Mouse (Mus musculus) kidney, postnatal 0 days (tissue): ENCODE measurements around the gene Lamb2. TPM values are rescaled to one million over a fixed set of nuclear protein-coding genes. Genes with fewer than 3 reads are reported as not detected.
A peak's percentile ranks its signal among the peaks of the same experiment; 100 is the strongest.

Source experiments
- ATAC-seq: fragments of 200-750 bp; cut with Nextera tagmentation; replicated peaks from 2 replicates; pipeline ENCODE4 v1.8.0; 2017; ENCODE audit warnings: low read depth, moderate number of reproducible peaks, moderate TSS enrichment, moderate library complexity; ENCODE audit not compliant: low FRiP score
- DNase-seq: peaks from one replicate; pipeline ENCODE4 v3.0.0-alpha.2; 2016; ENCODE audit warnings: low spot score
- H3K27ac ChIP-seq: fragments of 300-500 bp; sonication (generic); 2 replicates; pipeline ENCODE4 v1.5.1; 2014; ENCODE audit warnings: mild to moderate bottlenecking
- H3K27me3 ChIP-seq: fragments of 300-500 bp; sonication (generic); 2 replicates; pipeline ENCODE4 v1.6.1; 2014; ENCODE audit warnings: low read length, mixed read lengths; ENCODE audit not compliant: insufficient read depth
- H3K36me3 ChIP-seq: fragments of 300-500 bp; sonication (generic); 2 replicates; pipeline ENCODE4 v1.6.1; 2014; ENCODE audit warnings: low read length, mixed read lengths; ENCODE audit not compliant: insufficient read depth
- H3K4me1 ChIP-seq: fragments of 300-500 bp; sonication (generic); replicated peaks from 2 replicates; pipeline ENCODE4 v1.6.1; 2014; ENCODE audit warnings: antibody characterized with exemption, low read length, mixed read lengths; ENCODE audit not compliant: insufficient read depth
- H3K4me2 ChIP-seq: fragments of 300-500 bp; sonication (generic); 2 replicates; pipeline ENCODE4 v1.6.1; 2014; ENCODE audit warnings: mild to moderate bottlenecking, low read length, moderate library complexity, mixed read lengths
- H3K4me3 ChIP-seq: fragments of 300-500 bp; sonication (generic); replicated peaks from 2 replicates; pipeline ENCODE4 v1.5.1; 2014; ENCODE audit warnings: low read depth, low read length
- H3K9ac ChIP-seq: fragments of 300-500 bp; sonication (generic); 2 replicates; pipeline ENCODE4 v1.6.1; 2014; ENCODE audit warnings: low read depth, low read length
- H3K9me3 ChIP-seq: fragments of 300-500 bp; sonication (generic); replicated peaks from 2 replicates; pipeline ENCODE4 v1.6.1; 2016; ENCODE audit warnings: low read length, inconsistent platforms, mixed read lengths
- CTCF ChIP-seq: IDR thresholded peaks from 2 replicates; pipeline ENCODE4 v1.5.1; 2016; ENCODE audit warnings: antibody characterized with exemption, low read depth, mild to moderate bottlenecking, moderate library complexity
- WGBS: fragments of 180-500 bp; shearing (Covaris S2); extraction: QIAGEN DNeasy Blood & Tissue Kit; methylation state at CpG from one replicate; pipeline ENCODE4 v1.1.7; 2014; 5-methylcytosine and 5-hydroxymethylcytosine counted together
- polyA plus RNA-seq: library from polyadenylated mRNA; unstranded; fragments of >200 nt; fragmentation: Nextera tagmentation; extraction: Ambion mirVana; gene quantifications from 2 replicates; pipeline ENCODE4 v1.2.1, GENCODE M21; 2015

The Lamb2 gene
- polyA plus RNA-seq, 1 experiment from 2014 or later, result 35.6 TPM

DNA sequence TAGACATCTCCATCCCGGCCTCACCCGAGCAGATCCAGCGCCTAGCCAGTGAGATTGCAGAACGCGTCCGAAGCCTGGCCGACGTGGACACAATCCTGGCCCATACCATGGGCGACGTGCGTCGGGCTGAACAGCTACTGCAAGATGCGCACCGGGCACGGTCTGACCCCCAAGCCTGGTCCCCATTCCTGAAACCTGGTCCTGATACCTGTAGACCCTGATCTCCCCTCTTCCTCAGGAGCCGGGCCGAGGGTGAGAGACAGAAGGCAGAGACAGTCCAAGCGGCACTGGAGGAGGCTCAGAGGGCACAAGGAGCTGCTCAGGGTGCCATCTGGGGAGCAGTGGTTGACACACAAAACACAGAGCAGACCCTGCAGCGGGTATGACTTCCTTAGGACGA, 9.7 kb downstream of the Lamb2 start:
- H3K4me3 ChIP-seq, result no peak overlapping the region
- WGBS, result 97% methylated on average over 20 of the region's 20 CpGs
- no peak for TF ChIP-seq CTCF
- H3K36me3 ChIP-seq, result peaks cover 70% of the 10 kb centered on the region
- no peak for DNase-seq
- H3K27me3 ChIP-seq, result no peaks in the 10 kb centered on the region
- H3K9me3 ChIP-seq, result no peaks in the 10 kb centered on the region
- no peak for ATAC-seq
- no peak overlapping the region for H3K4me2 ChIP-seq
- no peak overlapping the region for H3K9ac ChIP-seq
- H3K27ac ChIP-seq, result peak overlapping the region; percentile 98; the same call in 1 of the 2 replicates
- peaks cover 9% of the 10 kb centered on the region; the same call in 1 of the 2 replicates for H3K4me1 ChIP-seq

DNA sequence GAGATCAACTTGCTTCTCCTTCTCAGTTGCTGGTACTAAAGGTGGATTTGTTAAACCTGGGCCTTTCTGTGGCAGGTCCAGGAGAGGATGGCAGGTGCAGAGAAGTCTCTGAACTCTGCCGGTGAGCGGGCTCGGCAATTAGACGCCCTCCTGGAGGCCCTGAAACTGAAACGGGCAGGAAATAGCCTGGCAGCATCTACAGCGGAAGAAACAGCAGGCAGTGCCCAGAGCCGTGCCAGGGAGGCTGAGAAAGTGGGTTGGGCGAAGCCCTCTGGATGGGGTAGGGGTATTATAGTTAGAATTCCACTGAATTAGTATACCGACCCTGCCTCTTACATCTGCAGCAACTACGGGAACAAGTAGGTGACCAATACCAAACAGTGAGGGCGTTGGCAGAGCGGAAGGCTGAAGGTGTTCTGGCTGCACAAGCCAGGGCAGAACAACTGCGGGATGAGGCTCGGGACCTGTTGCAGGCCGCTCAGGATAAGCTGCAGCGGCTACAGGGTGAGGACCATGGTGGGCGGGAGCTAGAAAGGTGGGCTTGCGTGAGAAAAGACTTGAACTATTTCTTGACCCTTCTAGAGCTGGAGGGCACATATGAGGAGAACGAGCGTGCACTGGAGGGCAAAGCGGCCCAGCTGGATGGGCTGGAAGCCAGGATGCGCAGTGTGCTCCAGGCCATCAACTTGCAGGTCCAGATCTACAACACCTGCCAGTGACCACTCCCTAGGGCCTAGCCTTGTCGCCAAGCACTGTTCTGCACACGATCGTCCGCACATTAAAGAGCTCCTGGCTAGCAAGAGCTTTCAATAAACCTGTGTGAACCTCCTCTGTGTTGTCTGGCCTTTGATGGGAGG, 10.4 kb downstream of the Lamb2 start:
- WGBS, result 58% methylated on average over 26 of the region's 26 CpGs
- peak overlapping the region; percentile 55 for H3K4me2 ChIP-seq
- peaks cover 73% of the 10 kb centered on the region for H3K36me3 ChIP-seq
- no peak for TF ChIP-seq CTCF
- H3K4me1 ChIP-seq, result peaks cover 9% of the 10 kb centered on the region; the same call in 1 of the 2 replicates
- peak overlapping the region; percentile 98 for H3K27ac ChIP-seq
- peak overlapping the region; percentile 98 for H3K4me3 ChIP-seq
- peak overlapping the region; percentile 92 for H3K9ac ChIP-seq
- H3K9me3 ChIP-seq, result no peaks in the 10 kb centered on the region
- ATAC-seq (no peak), DNase-seq (no peak)
- no peaks in the 10 kb centered on the region for H3K27me3 ChIP-seq

DNA sequence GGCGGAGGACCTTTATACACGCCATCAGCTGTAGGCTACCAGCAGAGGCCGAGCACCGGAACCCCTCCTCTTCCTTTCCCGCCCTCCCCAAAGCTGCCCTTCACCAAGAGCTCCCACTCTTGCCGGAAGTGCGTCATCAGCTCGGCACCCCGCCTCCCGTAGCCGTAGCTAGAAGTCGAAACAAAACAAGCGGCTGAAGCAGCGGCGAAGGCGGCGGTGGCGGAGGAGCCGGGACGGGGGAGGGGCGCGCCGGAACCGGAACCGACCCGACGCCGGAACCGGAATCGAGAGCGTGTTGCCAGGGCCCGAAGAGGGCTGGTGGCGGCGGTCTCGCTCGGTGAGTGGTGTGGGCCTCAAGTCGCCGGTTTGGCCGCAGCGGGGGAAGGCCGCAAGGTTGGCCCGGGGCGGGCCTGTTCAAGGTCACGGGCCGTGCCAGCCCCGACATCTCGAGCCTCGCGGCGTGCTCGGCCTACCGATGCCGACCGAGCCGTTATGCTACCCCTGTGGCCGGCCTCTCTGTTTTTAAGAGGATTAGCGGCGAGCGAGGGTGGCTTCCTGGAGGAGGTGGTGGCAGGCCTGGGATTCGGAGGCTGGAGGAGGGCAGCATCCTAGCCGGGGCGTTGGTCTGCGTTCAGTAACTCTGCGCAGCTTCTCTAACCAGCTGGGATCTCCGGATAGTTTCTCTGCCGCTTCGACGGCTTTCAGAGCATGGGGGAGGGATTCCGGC, 11.2 kb downstream of the Lamb2 start, which contains the start of gene Usp19:
Gene Usp19 (plus strand): TSS at position 44 of the 727 bp plus-strand sequence.
- 0 out of 2 replicates have a peak, but pooled peaks have one; percentile 2 for TF ChIP-seq CTCF
- peak; percentile 99 for DNase-seq
- WGBS, result under 1% methylated on average over 69 of the region's 69 CpGs

DNA sequence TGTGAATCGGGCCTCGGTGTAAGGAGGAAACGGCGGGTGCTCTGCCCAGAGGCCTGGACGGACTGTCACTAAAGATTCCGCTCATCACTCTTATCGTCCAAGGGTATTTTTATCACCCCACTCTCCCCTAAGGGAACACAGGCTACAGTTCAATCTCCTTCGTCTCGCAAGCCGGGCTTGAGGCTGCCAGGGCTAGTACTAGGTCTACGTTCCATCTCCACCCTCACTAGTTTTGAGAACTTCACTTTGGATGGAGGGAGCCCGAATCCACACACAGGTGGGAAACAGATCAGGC, 11.7 kb downstream of the Lamb2 start:
- H3K4me1 ChIP-seq, result peaks cover 9% of the 10 kb centered on the region; the same call in 1 of the 2 replicates
- no peak for DNase-seq
- H3K36me3 ChIP-seq, result peaks cover 73% of the 10 kb centered on the region
- WGBS, result 3% methylated on average over 12 of the region's 12 CpGs
- peak overlapping the region; percentile 92 for H3K9ac ChIP-seq
- H3K9me3 ChIP-seq, result no peaks in the 10 kb centered on the region
- ATAC-seq, result no peak
- H3K4me2 ChIP-seq, result peak overlapping the region; percentile 55
- H3K27me3 ChIP-seq, result no peaks in the 10 kb centered on the region
- peak overlapping the region; percentile 98 for H3K27ac ChIP-seq
- H3K4me3 ChIP-seq, result peak overlapping the region; percentile 98
- no peak for TF ChIP-seq CTCF

More for the DNA sequence above, 11.2 kb downstream of the Lamb2 start, which contains the start of gene Usp19:
- H3K4me2 ChIP-seq, result peak within 1 kb of the TSS; percentile 55
- peak; percentile 94 for ATAC-seq
- peaks cover 9% of the 10 kb centered on the region; the same call in 1 of the 2 replicates for H3K4me1 ChIP-seq
- H3K9me3 ChIP-seq, result no peaks in the 10 kb centered on the region
- H3K36me3 ChIP-seq, result peaks cover 73% of the 10 kb centered on the region
- peak within 1 kb of the TSS; percentile 98 for H3K27ac ChIP-seq
- H3K4me3 ChIP-seq, result peak within 1 kb of the TSS; percentile 98
- no peaks in the 10 kb centered on the region for H3K27me3 ChIP-seq
- H3K9ac ChIP-seq, result peak within 1 kb of the TSS; percentile 92

DNA sequence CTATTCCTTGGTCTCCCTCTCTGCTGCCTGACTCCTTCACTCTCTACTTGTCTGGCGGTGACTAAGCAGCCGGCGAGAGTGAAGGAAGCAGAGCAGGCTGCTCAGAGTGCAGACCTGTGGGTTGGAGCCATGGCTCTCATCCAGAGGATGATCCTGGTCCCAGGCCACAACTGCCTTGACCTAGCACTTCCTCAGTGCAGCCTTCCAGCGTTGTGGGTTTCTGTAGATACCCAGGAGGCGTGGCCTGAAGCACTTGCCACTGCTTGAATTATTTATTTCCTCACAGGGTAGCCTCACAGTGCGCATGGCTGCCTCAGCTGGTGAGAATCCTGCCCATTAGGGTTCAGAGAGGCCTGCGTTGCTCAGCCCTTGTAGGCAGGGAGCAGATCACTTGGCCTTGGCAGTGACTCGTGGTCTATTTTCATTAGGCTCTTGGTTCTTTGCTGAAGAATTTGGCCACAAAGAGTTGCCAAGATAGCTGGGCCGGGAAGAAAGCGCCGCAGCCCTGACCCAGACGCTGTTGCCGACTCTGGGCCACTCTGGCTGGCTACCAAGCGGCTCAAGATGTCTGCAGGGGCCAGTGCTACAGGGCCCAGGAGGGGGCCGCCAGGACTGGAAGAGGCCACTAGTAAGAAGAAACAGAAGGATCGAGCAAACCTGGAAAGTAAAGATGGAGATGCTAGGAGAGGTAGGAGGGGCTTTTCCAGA, 12.7 kb downstream of the Lamb2 start:
- Histone ChIP-seq H3K36me3 (peaks cover 71% of the 10 kb centered on the region), H3K9ac (peak overlapping the region; percentile 92), H3K9me3 (no peaks in the 10 kb centered on the region), H3K27ac (0 out of 2 replicates have a peak overlapping the region, but pooled peaks have one; percentile 21), H3K4me2 (peak overlapping the region; percentile 55), H3K27me3 (no peaks in the 10 kb centered on the region), H3K4me3 (peak overlapping the region; percentile 98), H3K4me1 (peaks cover 9% of the 10 kb centered on the region; the same call in 1 of the 2 replicates)
- TF ChIP-seq CTCF, result no peak
- DNase-seq, result peak; percentile 22
- WGBS, result 72% methylated on average over 16 of the region's 16 CpGs
- ATAC-seq, result no peak

DNA sequence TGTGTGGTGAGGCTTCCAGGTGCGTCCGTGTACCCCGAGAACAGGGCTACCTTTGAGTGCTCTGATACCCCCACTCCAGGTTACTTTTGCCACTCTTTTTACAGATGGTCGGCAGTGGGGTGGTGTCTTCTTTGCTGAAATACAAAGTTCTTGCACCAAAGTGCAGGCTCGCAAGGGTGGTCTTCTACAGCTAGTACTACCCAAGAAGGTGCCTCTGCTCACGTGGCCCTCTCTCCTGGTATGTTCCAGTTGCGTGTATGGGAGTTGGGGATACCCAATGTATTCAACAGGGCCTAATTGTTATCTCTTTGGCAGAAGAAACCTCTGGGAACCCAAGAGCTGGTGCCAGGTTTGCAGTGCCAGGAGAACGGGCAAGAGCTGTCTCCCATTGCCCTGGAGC, 13.7 kb downstream of the Lamb2 start:
- H3K27me3 ChIP-seq, result no peaks in the 10 kb centered on the region
- no peak overlapping the region for H3K9ac ChIP-seq
- DNase-seq (no peak), ATAC-seq (no peak)
- WGBS, result 94% methylated on average over 8 of the region's 8 CpGs
- no peak overlapping the region for H3K27ac ChIP-seq
- TF ChIP-seq CTCF, result no peak
- H3K4me2 ChIP-seq, result no peak overlapping the region
- H3K36me3 ChIP-seq, result peaks cover 70% of the 10 kb centered on the region
- no peak overlapping the region for H3K4me3 ChIP-seq
- H3K4me1 ChIP-seq, result peaks cover 9% of the 10 kb centered on the region; the same call in 1 of the 2 replicates
- no peaks in the 10 kb centered on the region for H3K9me3 ChIP-seq
